Mouse (Mus musculus) regulatory T cell (primary cell): Measurements from ENCODE around the gene Zscan29.
"Not testable (repeated sequence)": the region's sequence is repeated elsewhere in the genome, so short reads cannot be mapped to it uniquely, and the experiment has no call there.

Experiments used
- in situ Hi-C: fragments of 300-600 bp; cut with MboI, MseI; formaldehyde crosslinking; loops from one replicate; pipeline ENCODE4 v1.15.1; 2025; ENCODE audit warnings: high pct_unique_total_duplicates

Gene Zscan29

GRCm38 (mm10) chr2:121137371-121137770 lies 33.6 kb downstream of the Zscan29 start:
- in situ Hi-C loops: no loop called here

- in situ Hi-C loops: no loop called here
Observed at GRCm38 (mm10) chr2:121132822-121133221, 38.1 kb downstream of the Zscan29 start.

- in situ Hi-C loops: no loop called here
Observed at GRCm38 (mm10) chr2:121128865-121129620, 41.9 kb downstream of the Zscan29 start.

- in situ Hi-C loops: no loop called here
Observed at GRCm38 (mm10) chr2:121127536-121127935, 43.4 kb downstream of the Zscan29 start.

- in situ Hi-C loops: not testable (repeated sequence)
Observed at GRCm38 (mm10) chr2:121126302-121126701, 44.6 kb downstream of the Zscan29 start.

- in situ Hi-C loops: no loop called here
Observed at GRCm38 (mm10) chr2:121119260-121119659, 51.7 kb downstream of the Zscan29 start.

GRCm38 (mm10) chr2:121115418-121115817 lies 55.5 kb downstream of the Zscan29 start:
- in situ Hi-C loops: no loop called here

GRCm38 (mm10) chr2:121109695-121110094 lies 61.2 kb downstream of the Zscan29 start, which contains the start of gene Tgm7:
TSS of gene Tgm7 (minus strand) at chr2:121109795.
- in situ Hi-C loops: no loop called here
